Mouse (Mus musculus): ENCODE data around the gene Mvb12b. TPM values are rescaled to one million over a fixed set of nuclear protein-coding genes. Genes with fewer than 3 reads are reported as not detected.

The Mvb12b gene
- polyA plus RNA-seq, 1 experiment from 2014 or later, result 12.4 TPM

GRCm38 (mm10) chr2:33720380-33720898 lies 167.3 kb downstream of the Mvb12b start:
- no peak overlapping the region for H3K27ac ChIP-seq (ENCODE audit: low read depth, low read length)
- peaks cover 25% of the 10 kb centered on the region for H3K27me3 ChIP-seq (ENCODE audit: control insufficient read depth, insufficient read depth, low read length)
- WGBS (ENCODE audit: insufficient replicate concordance), result 35% methylated on average over 9 of the region's 9 CpGs
- H3K9ac ChIP-seq (ENCODE audit: low read depth, low read length), result no peak overlapping the region
- ATAC-seq (replicated peaks; ENCODE audit: insufficient number of reproducible peaks, low FRiP score, low TSS enrichment), result no peak
- no peaks in the 10 kb centered on the region for H3K36me3 ChIP-seq (ENCODE audit: control insufficient read depth, insufficient read depth, low read length)
- no peak overlapping the region for H3K4me3 ChIP-seq (ENCODE audit: low read depth, low read length)
- H3K4me1 ChIP-seq (ENCODE audit: control insufficient read depth, insufficient read depth, low read length), result peaks cover 13% of the 10 kb centered on the region
- no peaks in the 10 kb centered on the region for H3K9me3 ChIP-seq (replicated peaks; ENCODE audit: control insufficient read depth, low read length)
- H3K4me2 ChIP-seq, result no peak overlapping the region

DNA sequence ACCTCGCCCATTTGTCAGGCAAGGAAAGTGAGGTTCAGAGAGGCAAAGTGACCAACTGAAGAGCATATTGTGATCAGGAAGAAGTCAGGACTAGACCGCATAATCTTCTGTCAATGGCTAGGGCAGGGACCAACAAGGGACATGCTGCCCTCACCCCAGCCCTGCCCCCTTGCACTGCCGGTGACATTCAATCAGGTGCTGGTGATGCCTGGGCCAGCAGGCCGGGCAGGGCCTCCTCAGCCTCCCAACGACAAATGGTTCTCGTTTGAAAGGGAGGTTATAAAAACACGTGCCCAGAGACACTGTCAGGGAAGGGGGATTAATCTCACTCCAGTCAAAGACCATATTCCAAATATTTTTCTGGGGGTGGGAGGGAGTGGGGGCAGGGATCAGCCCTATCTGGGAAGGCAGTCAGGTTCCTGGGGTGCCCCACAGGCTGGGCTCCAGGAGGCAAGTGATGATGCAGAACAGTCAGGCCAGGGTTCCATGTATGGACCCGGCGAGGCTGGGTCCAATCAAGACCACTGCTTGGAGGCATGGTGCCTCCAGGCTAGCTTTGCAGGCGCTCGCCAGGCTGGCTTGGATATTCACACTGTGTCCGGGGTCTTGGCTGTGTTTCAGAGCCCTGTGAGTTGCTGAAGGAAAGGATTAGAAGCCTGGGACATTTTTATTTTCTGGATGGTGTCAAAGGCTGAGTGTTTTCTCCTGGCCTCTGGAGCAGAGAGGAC lies 168.2 kb downstream of the Mvb12b start:
- Histone ChIP-seq H3K9me3 (replicated peaks; ENCODE audit: control insufficient read depth, low read length) (no peaks in the 10 kb centered on the region), H3K27ac (ENCODE audit: low read depth, low read length) (no peak overlapping the region), H3K27me3 (ENCODE audit: control insufficient read depth, insufficient read depth, low read length) (peaks cover 25% of the 10 kb centered on the region), H3K4me2 (no peak overlapping the region), H3K4me1 (ENCODE audit: control insufficient read depth, insufficient read depth, low read length) (peaks cover 16% of the 10 kb centered on the region), H3K36me3 (ENCODE audit: control insufficient read depth, insufficient read depth, low read length) (no peaks in the 10 kb centered on the region), H3K9ac (ENCODE audit: low read depth, low read length) (no peak overlapping the region), H3K4me3 (ENCODE audit: low read depth, low read length) (no peak overlapping the region)
- no peak for ATAC-seq (replicated peaks; ENCODE audit: insufficient number of reproducible peaks, low FRiP score, low TSS enrichment)
- WGBS (ENCODE audit: insufficient replicate concordance), result 33% methylated on average over 12 of the region's 12 CpGs

DNA sequence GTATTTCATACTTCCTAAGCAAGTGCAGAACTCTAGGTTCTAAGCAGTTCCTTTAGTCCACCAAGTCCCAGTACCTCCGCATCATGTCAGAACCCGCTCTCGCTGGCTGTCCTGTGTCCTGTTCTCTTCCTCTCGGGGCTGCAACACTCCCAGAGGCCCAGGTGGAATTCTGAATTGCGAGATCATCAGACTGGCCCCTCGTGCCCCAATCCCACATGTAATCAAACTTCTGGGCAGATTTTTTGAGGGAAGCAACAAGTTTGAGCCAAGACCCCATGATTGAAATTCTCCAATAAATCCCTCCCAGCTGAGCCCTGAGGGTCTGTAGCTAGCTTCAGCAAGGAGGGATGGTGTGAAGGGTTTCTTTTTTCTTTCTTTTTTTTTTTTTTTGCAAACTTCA lies 169.2 kb downstream of the Mvb12b start:
- H3K4me2 ChIP-seq, result no peak overlapping the region
- no peaks in the 10 kb centered on the region for H3K9me3 ChIP-seq (replicated peaks; ENCODE audit: control insufficient read depth, low read length)
- no peak overlapping the region for H3K27ac ChIP-seq (ENCODE audit: low read depth, low read length)
- H3K9ac ChIP-seq (ENCODE audit: low read depth, low read length), result no peak overlapping the region
- ATAC-seq (replicated peaks; ENCODE audit: insufficient number of reproducible peaks, low FRiP score, low TSS enrichment), result no peak
- no peak overlapping the region for H3K4me3 ChIP-seq (ENCODE audit: low read depth, low read length)
- no peaks in the 10 kb centered on the region for H3K36me3 ChIP-seq (ENCODE audit: control insufficient read depth, insufficient read depth, low read length)
- WGBS (ENCODE audit: insufficient replicate concordance), result 69% methylated on average over 6 of the region's 6 CpGs
- H3K4me1 ChIP-seq (ENCODE audit: control insufficient read depth, insufficient read depth, low read length), result peaks cover 22% of the 10 kb centered on the region
- H3K27me3 ChIP-seq (ENCODE audit: control insufficient read depth, insufficient read depth, low read length), result peaks cover 25% of the 10 kb centered on the region

GRCm38 (mm10) chr2:33717821-33718351 lies 169.9 kb downstream of the Mvb12b start:
- H3K9ac ChIP-seq (ENCODE audit: low read depth, low read length), result no peak overlapping the region
- ATAC-seq (replicated peaks; ENCODE audit: insufficient number of reproducible peaks, low FRiP score, low TSS enrichment), result no peak
- peak overlapping the region; percentile 46 for H3K4me2 ChIP-seq
- peaks cover 25% of the 10 kb centered on the region for H3K27me3 ChIP-seq (ENCODE audit: control insufficient read depth, insufficient read depth, low read length)
- WGBS (ENCODE audit: insufficient replicate concordance), result 14% methylated on average over 21 of the region's 21 CpGs
- peaks cover 27% of the 10 kb centered on the region for H3K4me1 ChIP-seq (ENCODE audit: control insufficient read depth, insufficient read depth, low read length)
- no peak overlapping the region for H3K4me3 ChIP-seq (ENCODE audit: low read depth, low read length)
- no peaks in the 10 kb centered on the region for H3K36me3 ChIP-seq (ENCODE audit: control insufficient read depth, insufficient read depth, low read length)
- H3K9me3 ChIP-seq (replicated peaks; ENCODE audit: control insufficient read depth, low read length), result no peaks in the 10 kb centered on the region
- H3K27ac ChIP-seq (ENCODE audit: low read depth, low read length), result no peak overlapping the region

DNA sequence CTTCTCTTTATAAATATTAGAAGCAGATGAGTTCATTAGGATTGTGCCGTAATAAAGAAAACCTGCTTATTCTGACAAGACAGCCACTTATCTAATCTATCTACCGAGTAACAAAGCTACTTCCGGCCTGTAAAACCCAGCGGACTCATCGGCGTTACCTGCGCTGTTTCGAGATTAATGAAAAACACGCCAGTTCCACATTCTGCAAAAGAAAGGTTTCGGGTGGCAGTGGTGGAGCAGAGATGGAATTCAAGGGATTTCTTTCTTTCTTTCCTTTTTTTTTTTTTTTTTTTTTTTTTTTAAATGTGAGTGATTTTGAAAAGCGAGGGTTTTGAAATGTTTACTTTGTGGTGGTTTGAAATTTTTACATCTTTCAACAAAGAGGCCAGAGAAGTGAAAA lies 170.4 kb downstream of the Mvb12b start:
- peak overlapping the region; percentile 46 for H3K4me2 ChIP-seq
- 45% methylated on average over 11 of the region's 11 CpGs for WGBS (ENCODE audit: insufficient replicate concordance)
- H3K4me3 ChIP-seq (ENCODE audit: low read depth, low read length), result no peak overlapping the region
- no peak overlapping the region for H3K9ac ChIP-seq (ENCODE audit: low read depth, low read length)
- H3K4me1 ChIP-seq (ENCODE audit: control insufficient read depth, insufficient read depth, low read length), result peaks cover 27% of the 10 kb centered on the region
- H3K27me3 ChIP-seq (ENCODE audit: control insufficient read depth, insufficient read depth, low read length), result peaks cover 25% of the 10 kb centered on the region
- H3K27ac ChIP-seq (ENCODE audit: low read depth, low read length), result no peak overlapping the region
- H3K36me3 ChIP-seq (ENCODE audit: control insufficient read depth, insufficient read depth, low read length), result no peaks in the 10 kb centered on the region
- ATAC-seq (replicated peaks; ENCODE audit: insufficient number of reproducible peaks, low FRiP score, low TSS enrichment), result no peak
- H3K9me3 ChIP-seq (replicated peaks; ENCODE audit: control insufficient read depth, low read length), result no peaks in the 10 kb centered on the region

DNA sequence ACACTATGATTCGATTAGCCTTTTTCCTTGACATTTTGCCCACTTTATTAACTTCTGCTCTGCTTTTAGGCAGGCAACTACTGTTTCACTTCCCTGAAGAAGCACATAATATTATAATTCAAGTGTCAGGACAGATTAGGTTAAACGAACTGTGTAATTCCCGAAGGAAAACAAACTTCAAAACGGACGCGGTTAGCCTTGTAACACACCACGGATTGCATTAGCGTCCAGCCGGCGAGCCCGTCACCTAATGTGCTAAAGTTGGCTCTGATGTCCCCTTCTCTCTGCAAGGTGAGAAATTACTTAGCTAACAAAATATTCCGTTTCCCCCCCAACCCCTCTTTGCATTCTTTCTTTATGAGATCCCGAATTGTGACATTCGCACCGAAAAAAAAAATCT lies 170.9 kb downstream of the Mvb12b start:
- Histone ChIP-seq H3K4me2 (no peak overlapping the region), H3K9ac (ENCODE audit: low read depth, low read length) (no peak overlapping the region), H3K4me3 (ENCODE audit: low read depth, low read length) (no peak overlapping the region), H3K27me3 (ENCODE audit: control insufficient read depth, insufficient read depth, low read length) (peaks cover 25% of the 10 kb centered on the region), H3K36me3 (ENCODE audit: control insufficient read depth, insufficient read depth, low read length) (no peaks in the 10 kb centered on the region), H3K27ac (ENCODE audit: low read depth, low read length) (no peak overlapping the region), H3K9me3 (replicated peaks; ENCODE audit: control insufficient read depth, low read length) (no peaks in the 10 kb centered on the region), H3K4me1 (ENCODE audit: control insufficient read depth, insufficient read depth, low read length) (peaks cover 27% of the 10 kb centered on the region)
- ATAC-seq (replicated peaks; ENCODE audit: insufficient number of reproducible peaks, low FRiP score, low TSS enrichment), result no peak
- WGBS (ENCODE audit: insufficient replicate concordance), result 55% methylated on average over 15 of the region's 15 CpGs

DNA sequence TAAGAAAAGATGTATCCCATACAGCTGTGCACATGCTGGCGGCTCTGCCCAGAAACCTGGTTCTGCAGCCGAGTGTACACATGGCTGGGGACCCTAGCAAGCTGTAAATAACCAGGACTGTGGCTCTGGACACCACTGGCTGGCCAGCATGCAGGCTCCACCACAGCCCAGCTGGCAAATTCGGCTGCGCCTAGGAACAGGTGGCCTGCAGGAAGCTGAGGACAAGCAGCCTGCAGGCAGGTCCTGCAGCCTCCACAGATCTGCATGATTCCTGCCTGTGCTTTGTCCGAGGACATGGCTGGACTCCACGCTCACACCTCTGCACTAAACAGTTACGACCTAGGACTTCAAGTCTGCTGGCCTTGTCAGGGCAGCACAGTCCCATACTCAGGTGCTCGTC lies 172.8 kb downstream of the Mvb12b start:
- Histone ChIP-seq H3K27me3 (ENCODE audit: control insufficient read depth, insufficient read depth, low read length) (peaks cover 25% of the 10 kb centered on the region), H3K36me3 (ENCODE audit: control insufficient read depth, insufficient read depth, low read length) (no peaks in the 10 kb centered on the region), H3K4me1 (ENCODE audit: control insufficient read depth, insufficient read depth, low read length) (peaks cover 24% of the 10 kb centered on the region), H3K4me3 (ENCODE audit: low read depth, low read length) (no peak overlapping the region), H3K9ac (ENCODE audit: low read depth, low read length) (no peak overlapping the region), H3K4me2 (no peak overlapping the region), H3K9me3 (replicated peaks; ENCODE audit: control insufficient read depth, low read length) (no peaks in the 10 kb centered on the region), H3K27ac (ENCODE audit: low read depth, low read length) (no peak overlapping the region)
- no peak for ATAC-seq (replicated peaks; ENCODE audit: insufficient number of reproducible peaks, low FRiP score, low TSS enrichment)
- 51% methylated on average over 8 of the region's 8 CpGs for WGBS (ENCODE audit: insufficient replicate concordance)

GRCm38 (mm10) chr2:33713580-33714260 lies 174.0 kb downstream of the Mvb12b start:
- no peak overlapping the region for H3K4me3 ChIP-seq (ENCODE audit: low read depth, low read length)
- no peak overlapping the region for H3K27ac ChIP-seq (ENCODE audit: low read depth, low read length)
- ATAC-seq (replicated peaks; ENCODE audit: insufficient number of reproducible peaks, low FRiP score, low TSS enrichment), result no peak
- 31% methylated on average over 12 of the region's 12 CpGs for WGBS (ENCODE audit: insufficient replicate concordance)
- H3K36me3 ChIP-seq (ENCODE audit: control insufficient read depth, insufficient read depth, low read length), result no peaks in the 10 kb centered on the region
- H3K4me1 ChIP-seq (ENCODE audit: control insufficient read depth, insufficient read depth, low read length), result peaks cover 16% of the 10 kb centered on the region
- H3K4me2 ChIP-seq, result peak overlapping the region; percentile 25; the same call in 1 of the 2 replicates
- peaks cover 23% of the 10 kb centered on the region for H3K27me3 ChIP-seq (ENCODE audit: control insufficient read depth, insufficient read depth, low read length)
- no peak overlapping the region for H3K9ac ChIP-seq (ENCODE audit: low read depth, low read length)
- H3K9me3 ChIP-seq (replicated peaks; ENCODE audit: control insufficient read depth, low read length), result no peaks in the 10 kb centered on the region

All from heart, embryonic 11.5 days (tissue).